Mouse (Mus musculus): ENCODE data around the gene Zdhhc4. TPM values are rescaled to one million over a fixed set of nuclear protein-coding genes. Genes with fewer than 3 reads are reported as not detected.
A peak's percentile ranks its signal among the peaks of the same experiment; 100 is the strongest.

The Zdhhc4 gene
- polyA plus RNA-seq (2014; fragmentation: Nextera tagmentation; extraction: Ambion mirVana): 58.8 and 63.3 TPM in 2 replicates

- WGBS: under 1% methylated on average over 57 of the region's 57 CpGs
Observed at GRCm38 (mm10) chr5:143328690-143329495, at the start of gene Zdhhc4. Zdhhc4 (minus strand) TSS chr5:143329256.

DNA sequence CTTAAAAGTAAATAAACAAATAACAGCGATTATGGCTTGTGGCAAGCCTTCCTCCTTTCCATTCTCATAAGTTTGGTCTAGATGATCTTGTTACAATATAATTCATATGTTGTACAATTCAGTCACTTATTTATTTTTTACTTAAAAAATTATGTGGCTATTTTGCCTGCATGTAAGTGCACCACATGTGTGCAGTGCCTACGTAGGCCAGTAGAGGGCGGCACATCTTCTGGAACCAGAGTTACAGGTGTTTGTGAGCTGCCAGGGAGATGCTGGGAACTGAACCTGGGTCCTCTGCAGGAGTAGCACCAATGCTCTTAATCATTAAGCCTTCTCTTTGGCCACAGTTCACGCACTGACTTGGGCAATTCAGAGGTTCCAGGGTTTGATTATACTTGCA, 47.1 kb upstream of the Zdhhc4 start:
- no peaks in the 10 kb centered on the region for H3K4me1 ChIP-seq (replicated peaks; ENCODE audit: control insufficient read depth, insufficient read depth, low read length)
- DNase-seq (ENCODE audit: low spot score): no peak
- 73% methylated on average over 4 of the region's 4 CpGs for WGBS
- ATAC-seq (replicated peaks; ENCODE audit: low FRiP score): no peak
- no peak overlapping the region for H3K9ac ChIP-seq (ENCODE audit: low read depth, low read length)
- no peaks in the 10 kb centered on the region for H3K36me3 ChIP-seq (ENCODE audit: control insufficient read depth, insufficient read depth, low read length)
- H3K9me3 ChIP-seq (ENCODE audit: control insufficient read depth, low read length): 0 out of 2 replicates have a peak, but pooled peaks cover 3% of the 10 kb centered on the region
- peaks cover 43% of the 10 kb centered on the region for H3K27me3 ChIP-seq (replicated peaks; ENCODE audit: control insufficient read depth, insufficient read depth, low read length)
- no peak overlapping the region for H3K4me3 ChIP-seq (ENCODE audit: low read depth, low read length)
- no peak overlapping the region for H3K27ac ChIP-seq (ENCODE audit: low read depth, low read length)
- no peak overlapping the region for H3K4me2 ChIP-seq

More at GRCm38 (mm10) chr5:143328690-143329495, at the start of gene Zdhhc4:
- peak within 1 kb of the TSS; percentile 89 for H3K4me2 ChIP-seq
- DNase-seq (ENCODE audit: low spot score) (peak; percentile 89), ATAC-seq (replicated peaks; ENCODE audit: low FRiP score) (peak; percentile 73)
- H3K9me3 ChIP-seq (ENCODE audit: control insufficient read depth, low read length): no peaks in the 10 kb centered on the region
- H3K9ac ChIP-seq (ENCODE audit: low read depth, low read length): peak within 1 kb of the TSS; percentile 75
- no peaks in the 10 kb centered on the region for H3K27me3 ChIP-seq (replicated peaks; ENCODE audit: control insufficient read depth, insufficient read depth, low read length)
- 0 out of 2 replicates have a peak within 1 kb of the TSS, but pooled peaks have one; percentile 36 for H3K27ac ChIP-seq (ENCODE audit: low read depth, low read length)
- H3K4me3 ChIP-seq (ENCODE audit: low read depth, low read length): peak within 1 kb of the TSS; percentile 75
- peaks cover 11% of the 10 kb centered on the region for H3K36me3 ChIP-seq (ENCODE audit: control insufficient read depth, insufficient read depth, low read length)
- H3K4me1 ChIP-seq (replicated peaks; ENCODE audit: control insufficient read depth, insufficient read depth, low read length): peaks cover 14% of the 10 kb centered on the region

DNA sequence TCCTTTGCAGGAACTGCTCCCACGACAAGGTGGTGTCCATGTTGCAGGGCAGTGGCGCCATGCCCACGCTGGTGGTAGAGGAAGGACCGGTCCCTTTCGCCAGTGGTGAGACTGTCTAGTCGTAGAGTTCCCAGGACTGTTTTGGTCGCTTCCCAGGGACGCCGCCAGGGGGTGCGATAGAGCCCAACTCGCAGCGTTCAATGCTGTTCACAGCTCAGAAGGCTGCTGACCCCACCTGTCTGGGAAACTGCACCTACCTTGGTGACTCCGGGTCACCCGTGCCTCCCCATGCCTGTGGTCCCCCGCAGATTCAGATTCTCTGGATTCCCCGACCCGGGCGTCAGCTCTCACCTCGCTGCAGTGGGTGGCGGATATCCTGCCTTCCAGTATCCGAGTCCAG, 46.2 kb upstream of the Zdhhc4 start:
- H3K4me3 ChIP-seq (ENCODE audit: low read depth, low read length): no peak overlapping the region
- DNase-seq (ENCODE audit: low spot score) (peak; percentile 74), ATAC-seq (replicated peaks; ENCODE audit: low FRiP score) (no peak)
- H3K27ac ChIP-seq (ENCODE audit: low read depth, low read length): no peak overlapping the region
- no peaks in the 10 kb centered on the region for H3K4me1 ChIP-seq (replicated peaks; ENCODE audit: control insufficient read depth, insufficient read depth, low read length)
- 8% methylated on average over 21 of the region's 21 CpGs for WGBS
- H3K9ac ChIP-seq (ENCODE audit: low read depth, low read length): no peak overlapping the region
- H3K36me3 ChIP-seq (ENCODE audit: control insufficient read depth, insufficient read depth, low read length): no peaks in the 10 kb centered on the region
- H3K9me3 ChIP-seq (ENCODE audit: control insufficient read depth, low read length): 0 out of 2 replicates have a peak, but pooled peaks cover 3% of the 10 kb centered on the region
- peak overlapping the region; percentile 23; the same call in 1 of the 2 replicates for H3K4me2 ChIP-seq
- H3K27me3 ChIP-seq (replicated peaks; ENCODE audit: control insufficient read depth, insufficient read depth, low read length): peaks cover 52% of the 10 kb centered on the region

- H3K4me1 ChIP-seq (replicated peaks; ENCODE audit: control insufficient read depth, insufficient read depth, low read length): no peaks in the 10 kb centered on the region; the same call in 1 of the 2 replicates
- peaks cover 77% of the 10 kb centered on the region for H3K27me3 ChIP-seq (replicated peaks; ENCODE audit: control insufficient read depth, insufficient read depth, low read length)
- ATAC-seq (replicated peaks; ENCODE audit: low FRiP score) (no peak), DNase-seq (ENCODE audit: low spot score) (no peak)
- H3K36me3 ChIP-seq (ENCODE audit: control insufficient read depth, insufficient read depth, low read length): no peaks in the 10 kb centered on the region
- 2% methylated on average over 35 of the region's 35 CpGs for WGBS
- no peak overlapping the region for H3K9ac ChIP-seq (ENCODE audit: low read depth, low read length)
- H3K4me2 ChIP-seq: peak overlapping the region; percentile 58
- no peak overlapping the region for H3K27ac ChIP-seq (ENCODE audit: low read depth, low read length)
- H3K4me3 ChIP-seq (ENCODE audit: low read depth, low read length): peak overlapping the region; percentile 26
- H3K9me3 ChIP-seq (ENCODE audit: control insufficient read depth, low read length): 0 out of 2 replicates have a peak, but pooled peaks cover 3% of the 10 kb centered on the region
Observed at GRCm38 (mm10) chr5:143372818-143373217, 43.8 kb upstream of the Zdhhc4 start.

- no peak overlapping the region for H3K4me3 ChIP-seq (ENCODE audit: low read depth, low read length)
- H3K27ac ChIP-seq (ENCODE audit: low read depth, low read length): no peak overlapping the region
- ATAC-seq (replicated peaks; ENCODE audit: low FRiP score) (no peak), DNase-seq (ENCODE audit: low spot score) (no peak)
- peaks cover 80% of the 10 kb centered on the region for H3K27me3 ChIP-seq (replicated peaks; ENCODE audit: control insufficient read depth, insufficient read depth, low read length)
- H3K4me1 ChIP-seq (replicated peaks; ENCODE audit: control insufficient read depth, insufficient read depth, low read length): no peaks in the 10 kb centered on the region; the same call in 1 of the 2 replicates
- WGBS: 51% methylated on average over 4 of the region's 4 CpGs
- no peaks in the 10 kb centered on the region for H3K36me3 ChIP-seq (ENCODE audit: control insufficient read depth, insufficient read depth, low read length)
- no peak overlapping the region for H3K4me2 ChIP-seq
- H3K9me3 ChIP-seq (ENCODE audit: control insufficient read depth, low read length): 0 out of 2 replicates have a peak, but pooled peaks cover under 1% of the 10 kb centered on the region
- no peak overlapping the region for H3K9ac ChIP-seq (ENCODE audit: low read depth, low read length)
Observed at GRCm38 (mm10) chr5:143371146-143371510, 42.1 kb upstream of the Zdhhc4 start.

DNA sequence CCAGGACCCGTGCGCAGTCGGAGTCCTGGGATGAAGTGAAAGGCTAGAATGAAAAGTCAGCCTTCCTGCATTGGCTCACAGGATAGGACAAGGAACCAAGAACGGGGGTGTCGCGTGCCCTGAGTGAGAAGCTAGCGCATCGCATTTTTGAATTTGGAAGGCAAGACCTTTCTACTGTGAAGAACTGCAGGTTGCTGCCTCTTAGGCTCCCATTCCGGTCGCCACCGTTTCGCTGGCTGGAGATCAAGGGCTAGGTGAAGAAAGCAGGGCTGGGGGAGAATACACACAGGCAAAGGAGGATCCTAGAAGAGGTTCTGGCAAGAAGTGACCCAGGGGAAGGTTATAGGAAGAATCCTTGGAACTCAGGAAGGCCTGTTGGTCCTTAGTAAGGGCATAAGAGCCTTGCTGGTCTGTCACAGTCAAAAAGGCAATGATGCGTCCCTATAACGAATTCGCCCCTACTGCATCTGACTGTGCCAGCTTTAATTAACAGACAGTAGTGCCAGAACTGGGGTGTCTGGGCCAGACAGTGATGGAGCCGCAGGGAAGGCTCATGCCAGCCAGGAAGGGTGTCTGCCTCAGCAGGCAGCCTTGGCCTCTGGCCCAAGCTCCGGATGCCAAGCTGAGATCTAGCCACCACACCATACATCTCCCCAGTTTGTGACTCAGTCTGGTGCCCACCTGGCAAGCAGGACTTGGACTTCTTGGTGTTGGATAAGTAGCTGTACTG, 41.5 kb upstream of the Zdhhc4 start:
- Histone ChIP-seq H3K9ac (ENCODE audit: low read depth, low read length) (no peak overlapping the region), H3K27me3 (replicated peaks; ENCODE audit: control insufficient read depth, insufficient read depth, low read length) (peaks cover 85% of the 10 kb centered on the region), H3K4me1 (replicated peaks; ENCODE audit: control insufficient read depth, insufficient read depth, low read length) (no peaks in the 10 kb centered on the region; the same call in 1 of the 2 replicates), H3K4me3 (ENCODE audit: low read depth, low read length) (no peak overlapping the region), H3K4me2 (no peak overlapping the region; the same call in 1 of the 2 replicates), H3K36me3 (ENCODE audit: control insufficient read depth, insufficient read depth, low read length) (no peaks in the 10 kb centered on the region), H3K27ac (ENCODE audit: low read depth, low read length) (no peak overlapping the region), H3K9me3 (ENCODE audit: control insufficient read depth, low read length) (no peaks in the 10 kb centered on the region)
- DNase-seq (ENCODE audit: low spot score): no peak
- no peak for ATAC-seq (replicated peaks; ENCODE audit: low FRiP score)
- 27% methylated on average over 17 of the region's 17 CpGs for WGBS

DNA sequence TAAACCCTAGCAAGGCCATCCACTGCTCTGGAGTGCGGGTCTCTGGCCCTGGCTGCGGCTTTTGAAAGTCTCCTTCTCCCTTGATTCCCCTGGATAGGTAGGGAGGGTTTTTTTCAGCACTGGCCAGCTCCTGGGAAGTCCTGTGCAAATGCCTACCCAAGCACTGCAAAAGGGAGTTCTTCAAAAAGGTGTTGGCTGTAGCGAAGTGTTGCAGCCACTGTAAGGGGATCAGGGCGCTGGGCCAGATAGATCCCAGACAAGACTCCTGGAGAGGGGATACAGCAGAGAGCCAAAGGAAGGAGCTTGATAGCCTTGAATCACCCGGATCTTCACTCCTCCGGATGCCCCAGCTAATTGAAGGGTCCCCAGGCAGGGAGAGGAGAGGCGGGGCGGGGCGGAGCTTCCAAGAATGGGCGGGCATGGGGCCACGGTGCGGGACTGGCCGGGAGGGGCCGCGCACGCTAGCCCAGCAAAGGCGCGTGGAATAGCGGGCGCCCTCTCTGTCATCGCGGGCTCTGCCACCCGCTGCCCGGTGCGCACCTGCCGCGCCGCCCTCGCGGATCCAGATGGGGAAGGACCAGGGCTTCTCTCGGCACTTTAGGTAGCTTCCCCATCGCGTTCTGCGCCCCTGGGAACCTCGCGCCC, 40.7 kb upstream of the Zdhhc4 start:
- Histone ChIP-seq H3K4me1 (replicated peaks; ENCODE audit: control insufficient read depth, insufficient read depth, low read length) (no peaks in the 10 kb centered on the region; the same call in 1 of the 2 replicates), H3K9ac (ENCODE audit: low read depth, low read length) (no peak overlapping the region), H3K9me3 (ENCODE audit: control insufficient read depth, low read length) (no peaks in the 10 kb centered on the region), H3K36me3 (ENCODE audit: control insufficient read depth, insufficient read depth, low read length) (no peaks in the 10 kb centered on the region), H3K27ac (ENCODE audit: low read depth, low read length) (no peak overlapping the region), H3K4me2 (peak overlapping the region; percentile 47), H3K4me3 (ENCODE audit: low read depth, low read length) (0 out of 2 replicates have a peak overlapping the region, but pooled peaks have one; percentile 13), H3K27me3 (replicated peaks; ENCODE audit: control insufficient read depth, insufficient read depth, low read length) (peaks cover 89% of the 10 kb centered on the region)
- DNase-seq (ENCODE audit: low spot score): no peak
- ATAC-seq (replicated peaks; ENCODE audit: low FRiP score): no peak; the same call in 1 of the 2 replicates
- WGBS: 3% methylated on average over 36 of the region's 36 CpGs

- no peak for ATAC-seq (replicated peaks; ENCODE audit: low FRiP score)
- Histone ChIP-seq H3K9me3 (ENCODE audit: control insufficient read depth, low read length) (no peaks in the 10 kb centered on the region), H3K4me2 (no peak overlapping the region), H3K9ac (ENCODE audit: low read depth, low read length) (no peak overlapping the region), H3K36me3 (ENCODE audit: control insufficient read depth, insufficient read depth, low read length) (no peaks in the 10 kb centered on the region), H3K4me1 (replicated peaks; ENCODE audit: control insufficient read depth, insufficient read depth, low read length) (no peaks in the 10 kb centered on the region; the same call in 1 of the 2 replicates), H3K4me3 (ENCODE audit: low read depth, low read length) (no peak overlapping the region), H3K27ac (ENCODE audit: low read depth, low read length) (no peak overlapping the region), H3K27me3 (replicated peaks; ENCODE audit: control insufficient read depth, insufficient read depth, low read length) (peaks cover 87% of the 10 kb centered on the region)
- DNase-seq (ENCODE audit: low spot score): no peak
- WGBS: 78% methylated on average over 3 of the region's 3 CpGs
Observed at GRCm38 (mm10) chr5:143367931-143368330, 38.9 kb upstream of the Zdhhc4 start.
